Mouse (Mus musculus) gastrocnemius, postnatal 25 days (tissue): ENCODE results near the gene Dalrd3. TPM values are rescaled to one million over a fixed set of nuclear protein-coding genes. Genes with fewer than 3 reads are reported as not detected.

ENCODE experiments used
- microRNA-seq, 2 experiments: library from miRNA; unstranded; fragments of <30 nt; microRNA quantifications; one replicate each; pipeline ENCODE4 v1.2.0; 2021; ENCODE audit warnings: borderline replicate concordance in 2 of 2
- total RNA-seq, 2 experiments: library from RNA; stranded (reverse); gene quantifications; 1 replicate in 1 of 2; 2 replicates in 1 of 2; pipeline ENCODE4 v1.2.3; 2021

Gene Dalrd3
- total RNA-seq, 2 experiments from 2014 or later = 7.6 to 10.4 TPM

Small RNA genes lying within 50 kb of the gene (microRNA-seq; reads per million reads assigned to microRNA genes)
- gene Gm24083 (0 reads per million in 2 experiments), gene Mir191 (0 reads per million in 2 experiments), gene Mir425 (399 to 961 reads per million in 2 experiments)

Other genes with a start within 250 kb of the Dalrd3 start
- 10 to 100 TPM; 74.4 to 92.9 TPM for gene Gpx1, start 231.0 kb upstream of the Dalrd3 start, total RNA-seq
- gene Usp4, start 222.0 kb upstream of the Dalrd3 start, total RNA-seq = 10 to 100 TPM; 61.7 to 64.9 TPM
- gene 1700102P08Rik, start 177.1 kb upstream of the Dalrd3 start, total RNA-seq = under 1 TPM; 0.40 to 0.46 TPM
- not detected for gene Ccdc36, start 141.4 kb upstream of the Dalrd3 start, total RNA-seq
- not detected for gene BC048562, start 133.4 kb upstream of the Dalrd3 start, total RNA-seq
- 10 to 100 TPM; 16.3 to 17.2 TPM for gene Ccdc71, start 109.4 kb upstream of the Dalrd3 start, total RNA-seq
- gene Klhdc8b, start 108.3 kb upstream of the Dalrd3 start, total RNA-seq = 1 to 10 TPM; 3.3 to 3.8 TPM
- gene Lamb2, start 90.2 kb upstream of the Dalrd3 start, total RNA-seq = 100 to 1,000 TPM; 142 to 152 TPM
- 100 to 1,000 TPM; 101 to 103 TPM for gene Usp19, start 79.3 kb upstream of the Dalrd3 start, total RNA-seq
- 10 to 100 TPM; 64.1 to 77.4 TPM for gene Qars, start 62.2 kb upstream of the Dalrd3 start, total RNA-seq
- gene Qrich1, start 53.1 kb upstream of the Dalrd3 start, total RNA-seq = 10 to 100 TPM; 41.2 to 50.5 TPM
- 10 to 100 TPM; 51.9 to 54.0 TPM for gene Impdh2, start 9.6 kb upstream of the Dalrd3 start, total RNA-seq
- gene Ndufaf3, start 2.5 kb upstream of the Dalrd3 start, total RNA-seq = 10 to 100 TPM; 28.2 to 37.5 TPM
- gene Wdr6, start 8.9 kb downstream of the Dalrd3 start, total RNA-seq = 1 to 10 TPM; 5.2 to 5.3 TPM
- 1 to 10 TPM; 2.8 to 3.1 TPM for gene P4htm, start 27.8 kb downstream of the Dalrd3 start, total RNA-seq
- 10 to 100 TPM; 52.7 to 61.0 TPM for gene Arih2, start 79.5 kb downstream of the Dalrd3 start, total RNA-seq
- gene Slc25a20, start 92.2 kb downstream of the Dalrd3 start, total RNA-seq = 10 to 100 TPM; 67.1 to 73.5 TPM
- 100 to 1,000 TPM; 122 to 134 TPM for gene Prkar2a, start 119.4 kb downstream of the Dalrd3 start, total RNA-seq
- gene Ip6k2, start 213.9 kb downstream of the Dalrd3 start, total RNA-seq = 10 to 100 TPM; 14.6 to 17.8 TPM
- 1 to 10 TPM; 3.8 TPM for gene Nckipsd, start 238.5 kb downstream of the Dalrd3 start, total RNA-seq